Mouse (Mus musculus): ENCODE data around the gene Tmem125. TPM values are rescaled to one million over a fixed set of nuclear protein-coding genes. Genes with fewer than 3 reads are reported as not detected.
A peak's percentile ranks its signal among the peaks of the same experiment; 100 is the strongest.

Tmem125 gene
- polyA plus RNA-seq, 1 experiment from 2014 or later: 41.3 TPM

DNA sequence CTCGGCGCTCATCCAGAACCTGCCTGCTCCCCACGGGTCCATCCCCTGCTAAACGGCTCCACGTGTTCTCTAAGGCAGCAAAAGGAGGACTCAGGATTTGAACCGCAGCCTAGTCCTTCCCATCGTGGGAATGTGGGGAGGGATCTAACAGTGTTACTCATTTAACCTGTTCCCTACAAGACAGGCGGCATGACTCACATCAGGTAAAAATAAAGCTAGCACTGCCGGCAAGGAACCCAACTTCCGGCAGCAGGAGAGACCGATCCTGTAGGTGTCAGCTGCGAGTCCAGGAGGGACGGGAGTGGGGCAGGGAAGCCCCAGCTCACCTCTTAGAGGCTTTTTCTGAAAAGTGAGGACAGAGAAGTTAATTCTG lies 700 bp downstream of the Tmem125 start:
- Histone ChIP-seq H3K9me3 (ENCODE audit: control insufficient read depth, low read length) (no peaks in the 10 kb centered on the region), H3K4me3 (ENCODE audit: low read depth, low read length) (peak overlapping the region; percentile 22), H3K4me1 (replicated peaks; ENCODE audit: control insufficient read depth, insufficient read depth) (no peaks in the 10 kb centered on the region), H3K27me3 (ENCODE audit: control insufficient read depth, insufficient read depth, low read length) (no peaks in the 10 kb centered on the region), H3K27ac (replicated peaks) (peak overlapping the region; percentile 94), H3K9ac (ENCODE audit: low read length) (peak overlapping the region; percentile 55), H3K4me2 (replicated peaks; ENCODE audit: low read depth) (peak overlapping the region; percentile 57), H3K36me3 (ENCODE audit: control insufficient read depth, insufficient read depth, low read length) (no peaks in the 10 kb centered on the region)
- 7% methylated on average over 13 of the region's 13 CpGs for WGBS
- peak; percentile 78 for ATAC-seq (ENCODE audit: low FRiP score, low TSS enrichment)
- DNase-seq (ENCODE audit: low spot score): peak; percentile 78
- TF ChIP-seq CTCF (IDR thresholded peaks at IDR 0.05; ENCODE audit: low read depth) (peak; percentile 47), EP300 (optimal IDR thresholded peaks at IDR 0.05) (no peak)

DNA sequence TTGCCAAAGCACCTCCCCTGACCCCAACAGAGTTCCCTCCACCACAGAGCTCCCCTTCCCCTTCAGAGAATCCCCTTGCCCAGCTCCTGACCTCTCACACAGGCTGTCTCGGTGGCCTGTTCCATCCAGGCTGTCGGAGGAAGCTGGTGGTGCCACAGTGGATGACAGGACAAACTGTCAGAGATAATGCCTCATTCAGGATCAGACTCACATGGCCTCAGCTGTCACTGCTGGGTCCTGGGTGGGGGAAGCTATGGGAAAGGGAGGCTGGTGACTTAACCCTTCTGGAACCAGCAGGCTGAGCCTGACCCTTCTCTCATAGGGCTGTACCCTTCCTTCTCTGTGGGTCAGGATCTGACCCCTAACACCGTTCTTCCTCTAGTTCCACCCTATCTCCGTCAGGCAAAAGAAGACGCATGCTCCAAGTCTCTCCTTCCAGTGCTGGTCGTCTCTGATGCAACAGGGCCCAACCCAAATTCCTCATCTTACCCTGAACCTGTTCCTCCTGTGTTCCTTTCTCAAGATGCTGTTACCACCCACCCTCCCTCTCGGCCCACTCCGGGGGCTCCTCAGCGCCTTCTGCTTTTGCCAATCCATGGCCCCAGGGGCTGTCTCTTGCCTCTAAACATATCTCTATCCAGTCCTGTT lies 1.2 kb downstream of the Tmem125 start:
- Histone ChIP-seq H3K4me1 (replicated peaks; ENCODE audit: control insufficient read depth, insufficient read depth) (no peaks in the 10 kb centered on the region), H3K36me3 (ENCODE audit: control insufficient read depth, insufficient read depth, low read length) (no peaks in the 10 kb centered on the region), H3K9ac (ENCODE audit: low read length) (peak overlapping the region; percentile 27; the same call in 1 of the 2 replicates), H3K9me3 (ENCODE audit: control insufficient read depth, low read length) (no peaks in the 10 kb centered on the region), H3K4me3 (ENCODE audit: low read depth, low read length) (peak overlapping the region; percentile 22; the same call in 1 of the 2 replicates), H3K27ac (replicated peaks) (peak overlapping the region; percentile 94), H3K27me3 (ENCODE audit: control insufficient read depth, insufficient read depth, low read length) (no peaks in the 10 kb centered on the region), H3K4me2 (replicated peaks; ENCODE audit: low read depth) (peak overlapping the region; percentile 57)
- TF ChIP-seq EP300 (optimal IDR thresholded peaks at IDR 0.05) (no peak), CTCF (IDR thresholded peaks at IDR 0.05; ENCODE audit: low read depth) (no peak)
- ATAC-seq (ENCODE audit: low FRiP score, low TSS enrichment) (no peak), DNase-seq (ENCODE audit: low spot score) (no peak)
- 41% methylated on average over 9 of the region's 9 CpGs for WGBS

DNA sequence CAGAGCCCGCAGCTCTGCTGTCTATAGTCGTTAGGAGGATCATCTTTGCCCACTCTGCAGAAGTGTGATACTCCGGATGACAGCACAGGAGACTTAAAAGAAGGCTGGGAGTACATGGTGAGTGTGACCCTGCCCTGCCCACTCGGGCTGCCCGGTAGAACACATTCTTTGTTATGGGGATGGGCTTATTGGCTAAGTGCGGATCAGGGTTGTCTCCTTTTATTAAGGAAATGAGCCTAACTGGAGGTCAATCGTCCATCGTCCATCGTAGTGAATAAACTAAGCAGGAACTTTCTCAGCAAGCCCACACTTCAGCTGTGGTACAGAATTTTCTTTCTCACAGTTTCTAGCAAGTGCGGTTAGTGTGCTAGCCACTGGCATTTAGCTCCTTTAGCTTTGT lies 3.9 kb downstream of the Tmem125 start:
- Histone ChIP-seq H3K9ac (ENCODE audit: low read length) (no peak overlapping the region), H3K4me1 (replicated peaks; ENCODE audit: control insufficient read depth, insufficient read depth) (no peaks in the 10 kb centered on the region), H3K36me3 (ENCODE audit: control insufficient read depth, insufficient read depth, low read length) (no peaks in the 10 kb centered on the region), H3K27me3 (ENCODE audit: control insufficient read depth, insufficient read depth, low read length) (no peaks in the 10 kb centered on the region), H3K9me3 (ENCODE audit: control insufficient read depth, low read length) (no peaks in the 10 kb centered on the region), H3K27ac (replicated peaks) (no peak overlapping the region), H3K4me3 (ENCODE audit: low read depth, low read length) (no peak overlapping the region), H3K4me2 (replicated peaks; ENCODE audit: low read depth) (no peak overlapping the region)
- DNase-seq (ENCODE audit: low spot score) (no peak), ATAC-seq (ENCODE audit: low FRiP score, low TSS enrichment) (no peak)
- TF ChIP-seq EP300 (optimal IDR thresholded peaks at IDR 0.05) (no peak), CTCF (IDR thresholded peaks at IDR 0.05; ENCODE audit: low read depth) (no peak)
- 36% methylated on average over 10 of the region's 10 CpGs for WGBS

DNA sequence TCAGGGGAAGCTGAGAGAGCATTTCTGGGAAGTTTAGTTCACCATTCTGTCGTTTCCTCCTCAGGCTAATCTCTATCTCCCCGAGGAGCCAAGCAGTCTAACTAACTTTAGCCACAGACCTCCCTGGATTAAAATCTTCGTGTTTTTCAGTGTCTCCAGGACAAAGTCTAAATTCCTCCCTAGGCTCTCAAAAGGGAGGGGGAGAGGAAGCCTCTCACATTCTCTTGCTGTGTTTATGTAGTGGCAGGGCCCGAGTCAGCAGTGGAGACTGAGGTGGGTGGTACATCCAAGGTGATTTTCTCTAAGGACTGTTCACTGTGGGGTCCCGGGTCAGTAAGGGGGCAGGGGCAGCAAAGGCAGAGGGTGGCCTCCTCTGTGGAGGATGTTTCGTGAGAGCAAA lies 6.0 kb downstream of the Tmem125 start:
- WGBS: 22% methylated on average over 6 of the region's 6 CpGs

GRCm38 (mm10) chr4:118535610-118536009 lies 8.2 kb downstream of the Tmem125 start:
- ATAC-seq (ENCODE audit: low FRiP score, low TSS enrichment): no peak
- TF ChIP-seq CTCF (IDR thresholded peaks at IDR 0.05; ENCODE audit: low read depth): no peak
- no peak for TF ChIP-seq EP300 (optimal IDR thresholded peaks at IDR 0.05)
- Histone ChIP-seq H3K4me3 (ENCODE audit: low read depth, low read length) (no peak overlapping the region), H3K4me2 (replicated peaks; ENCODE audit: low read depth) (no peak overlapping the region), H3K9me3 (ENCODE audit: control insufficient read depth, low read length) (no peaks in the 10 kb centered on the region), H3K9ac (ENCODE audit: low read length) (no peak overlapping the region), H3K27me3 (ENCODE audit: control insufficient read depth, insufficient read depth, low read length) (no peaks in the 10 kb centered on the region), H3K4me1 (replicated peaks; ENCODE audit: control insufficient read depth, insufficient read depth) (no peaks in the 10 kb centered on the region), H3K36me3 (ENCODE audit: control insufficient read depth, insufficient read depth, low read length) (no peaks in the 10 kb centered on the region), H3K27ac (replicated peaks) (no peak overlapping the region)
- WGBS: 85% methylated on average over 6 of the region's 6 CpGs
- DNase-seq (ENCODE audit: low spot score): no peak

More for the DNA sequence above, 6.0 kb downstream of the Tmem125 start:
- Histone ChIP-seq H3K4me1 (replicated peaks; ENCODE audit: control insufficient read depth, insufficient read depth) (no peaks in the 10 kb centered on the region), H3K36me3 (ENCODE audit: control insufficient read depth, insufficient read depth, low read length) (no peaks in the 10 kb centered on the region), H3K4me2 (replicated peaks; ENCODE audit: low read depth) (no peak overlapping the region), H3K27ac (replicated peaks) (no peak overlapping the region), H3K27me3 (ENCODE audit: control insufficient read depth, insufficient read depth, low read length) (no peaks in the 10 kb centered on the region), H3K9ac (ENCODE audit: low read length) (no peak overlapping the region), H3K9me3 (ENCODE audit: control insufficient read depth, low read length) (no peaks in the 10 kb centered on the region), H3K4me3 (ENCODE audit: low read depth, low read length) (no peak overlapping the region)
- no peak for DNase-seq (ENCODE audit: low spot score)
- TF ChIP-seq CTCF (IDR thresholded peaks at IDR 0.05; ENCODE audit: low read depth) (no peak), EP300 (optimal IDR thresholded peaks at IDR 0.05) (no peak)
- ATAC-seq (ENCODE audit: low FRiP score, low TSS enrichment): no peak

DNA sequence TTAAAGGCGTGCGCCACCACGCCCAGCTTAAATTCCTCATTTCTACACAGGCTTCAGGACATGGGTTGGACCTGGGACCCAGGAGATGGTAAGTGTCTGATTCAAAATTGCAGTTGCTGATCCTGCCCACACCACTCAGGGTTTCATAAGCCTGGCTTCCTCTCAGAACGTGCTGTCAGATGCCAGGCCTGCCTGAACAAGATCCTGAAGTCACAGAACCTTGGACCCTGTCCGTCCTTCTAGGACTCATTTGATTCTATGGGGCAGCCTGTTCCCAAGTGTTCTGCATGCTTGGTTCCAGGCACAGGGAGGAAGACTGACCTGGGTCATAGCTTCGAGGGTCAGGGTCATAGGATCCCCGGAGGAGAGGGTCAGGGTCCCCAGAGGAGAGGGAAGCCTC lies 10.2 kb downstream of the Tmem125 start:
- Histone ChIP-seq H3K36me3 (ENCODE audit: control insufficient read depth, insufficient read depth, low read length) (no peaks in the 10 kb centered on the region), H3K27me3 (ENCODE audit: control insufficient read depth, insufficient read depth, low read length) (no peaks in the 10 kb centered on the region), H3K9ac (ENCODE audit: low read length) (no peak overlapping the region), H3K4me1 (replicated peaks; ENCODE audit: control insufficient read depth, insufficient read depth) (no peaks in the 10 kb centered on the region), H3K4me3 (ENCODE audit: low read depth, low read length) (no peak overlapping the region), H3K9me3 (ENCODE audit: control insufficient read depth, low read length) (no peaks in the 10 kb centered on the region), H3K4me2 (replicated peaks; ENCODE audit: low read depth) (no peak overlapping the region), H3K27ac (replicated peaks) (no peak overlapping the region)
- 73% methylated on average over 7 of the region's 7 CpGs for WGBS
- TF ChIP-seq CTCF (IDR thresholded peaks at IDR 0.05; ENCODE audit: low read depth) (no peak), EP300 (optimal IDR thresholded peaks at IDR 0.05) (no peak)
- DNase-seq (ENCODE audit: low spot score) (no peak), ATAC-seq (ENCODE audit: low FRiP score, low TSS enrichment) (no peak)

All from stomach, postnatal 0 days (tissue).